Mouse (Mus musculus) kidney, postnatal 25 days (tissue): ENCODE measurements at regions not wholly inside any gene's neighbourhood (a gene's known extent, or its start where the extent isn't known, plus 50 kb on each side); places are given as distances from the start of the nearest gene placed in this dataset.
"Not testable (repeated sequence)": the region's sequence is repeated elsewhere in the genome, so short reads cannot be mapped to it uniquely, and the experiment has no call there.

Experiments
- DNase-seq, 2 experiments: peaks; one replicate each; pipeline ENCODE4 v3.0.0; 2021; ENCODE audit warnings: mixed read lengths in 2 of 2

DNA sequence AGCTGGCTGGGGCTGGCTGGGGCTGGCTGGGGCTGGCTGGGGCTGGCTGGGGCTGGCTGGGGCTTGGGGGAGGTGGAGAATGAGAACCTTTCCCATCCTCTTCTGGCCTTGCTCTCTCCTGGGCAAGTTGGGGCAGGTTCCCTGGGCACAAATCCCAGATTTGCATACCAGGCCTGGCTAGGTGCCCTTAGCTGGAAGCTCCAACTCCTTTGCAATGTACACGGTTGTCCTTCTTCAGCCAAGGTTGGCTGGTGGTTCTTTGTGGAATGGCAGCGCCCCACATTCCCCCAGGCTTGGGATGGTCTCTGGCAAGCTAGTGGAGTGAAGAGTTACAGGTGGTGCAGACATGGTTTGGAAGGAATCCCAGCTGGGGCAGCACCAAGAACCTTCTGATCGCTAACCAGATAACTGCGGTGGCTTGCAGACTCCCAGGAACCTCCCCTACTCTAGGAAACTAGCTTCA is 217.5 kb downstream of the Pten start:
- peak; percentile 40 to 68 for DNase-seq

DNA sequence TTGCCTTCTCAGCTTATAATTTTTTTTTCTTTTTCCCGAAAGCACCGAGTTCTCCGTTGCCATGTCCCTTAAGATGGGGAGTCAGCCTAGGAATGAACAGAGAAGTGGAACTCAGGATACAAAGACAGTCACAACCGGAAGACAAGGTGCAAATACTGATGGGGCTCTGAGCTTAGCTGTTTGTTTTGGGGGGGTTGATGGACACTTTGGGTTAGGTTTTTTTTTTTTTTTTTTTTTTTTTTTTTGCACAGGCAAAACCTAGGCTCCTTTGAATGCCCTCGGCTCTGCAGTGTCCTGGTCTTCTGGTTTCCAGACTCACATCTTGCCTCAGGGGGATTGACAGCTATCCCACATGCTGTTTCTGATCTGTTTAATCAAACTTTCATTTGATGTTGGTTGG is 218.0 kb downstream of the Pten start:
- no peak for DNase-seq

DNA sequence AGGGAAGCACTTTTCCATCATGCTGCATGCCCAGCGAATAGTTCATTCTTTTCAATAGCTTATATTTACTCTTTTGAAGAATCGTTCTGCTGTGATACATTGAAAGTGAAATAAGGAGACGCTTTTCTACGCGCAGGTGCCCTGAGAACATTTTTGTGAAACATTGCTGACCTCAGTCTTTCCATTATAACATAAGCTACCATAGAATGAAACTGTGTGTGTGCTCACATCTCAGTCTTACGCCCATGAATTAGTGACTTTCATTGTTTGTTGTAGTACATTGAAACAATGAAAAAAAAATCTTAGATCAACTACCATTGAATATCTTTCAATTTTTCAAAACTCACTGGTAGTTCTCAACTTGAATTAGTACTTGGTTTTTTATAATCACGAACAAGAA is 219.2 kb downstream of the Pten start:
- no peak for DNase-seq

DNA sequence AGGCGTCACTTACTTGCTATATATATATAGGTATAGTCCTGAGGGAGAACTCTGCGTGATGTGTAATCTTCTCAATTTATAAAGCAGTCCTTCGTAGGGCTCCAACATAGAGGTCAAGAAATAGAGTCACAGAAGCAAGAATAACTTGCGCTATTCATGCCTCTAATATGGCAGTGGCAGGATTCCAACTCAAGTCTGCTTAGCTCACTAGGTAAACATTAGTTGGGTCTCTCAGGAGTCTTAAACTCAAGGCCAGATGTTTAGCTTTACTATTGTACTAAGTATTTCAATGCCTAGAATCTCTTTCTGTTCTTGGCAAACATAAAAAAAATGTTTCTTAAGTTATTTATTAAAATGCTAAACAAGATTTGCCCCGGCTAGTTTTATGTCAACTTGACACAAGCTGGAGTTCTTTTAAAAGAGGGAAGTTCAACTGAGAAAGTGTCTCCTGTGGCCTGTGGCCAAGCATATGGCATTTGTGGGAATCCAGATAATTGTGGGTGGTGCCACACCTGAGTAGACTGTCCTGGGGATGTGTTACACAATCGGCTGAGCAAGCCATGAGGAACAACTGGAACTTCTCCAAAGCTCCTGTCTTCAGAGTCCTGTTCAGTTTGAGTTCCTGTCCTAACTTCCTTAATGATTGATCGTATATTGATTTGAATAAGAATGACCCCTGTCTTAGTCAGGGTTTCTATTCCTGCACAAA is 220.9 kb downstream of the Pten start:
- DNase-seq: peak in 1 of 2 experiments; percentile 36

DNA sequence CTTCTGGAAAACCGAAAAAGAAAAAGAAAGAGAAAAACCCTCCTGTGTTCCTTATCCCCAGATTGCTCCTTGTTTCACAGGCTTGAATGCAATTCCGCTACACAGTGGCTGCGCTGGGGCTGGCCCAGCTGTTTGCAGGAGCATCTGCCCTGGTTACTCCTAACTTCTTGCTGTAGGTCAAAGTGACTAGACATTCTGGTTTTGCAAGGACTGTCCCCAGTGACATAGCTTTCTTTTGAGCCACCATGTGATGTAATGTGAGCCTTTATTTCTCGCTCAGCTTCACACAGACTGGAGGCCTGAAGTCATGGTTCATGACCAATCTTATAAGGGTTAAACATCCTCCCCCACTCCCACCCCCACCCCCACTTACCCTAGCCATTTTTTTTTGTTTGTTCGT is 222.8 kb downstream of the Pten start:
- DNase-seq: no peak

DNA sequence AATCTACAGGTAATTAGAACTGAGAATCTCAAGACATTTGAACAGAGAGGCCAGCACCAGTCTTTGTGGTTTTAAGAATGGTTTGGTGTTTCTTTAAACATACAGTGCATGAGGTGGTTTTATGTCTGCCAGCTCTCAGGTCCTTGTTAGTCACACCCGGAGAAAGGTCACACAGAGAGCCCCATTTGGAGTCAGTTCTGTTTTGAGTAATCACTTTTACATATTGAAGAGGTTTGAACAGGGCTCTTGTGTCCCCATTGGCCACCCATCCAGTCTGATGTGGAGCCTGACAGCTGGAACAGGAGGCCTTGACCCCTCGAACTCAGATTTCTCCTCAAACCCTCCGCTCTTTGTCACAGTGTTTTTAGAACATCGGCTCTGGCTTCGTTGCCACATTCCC is 231.4 kb downstream of the Pten start:
- no peak for DNase-seq

DNA sequence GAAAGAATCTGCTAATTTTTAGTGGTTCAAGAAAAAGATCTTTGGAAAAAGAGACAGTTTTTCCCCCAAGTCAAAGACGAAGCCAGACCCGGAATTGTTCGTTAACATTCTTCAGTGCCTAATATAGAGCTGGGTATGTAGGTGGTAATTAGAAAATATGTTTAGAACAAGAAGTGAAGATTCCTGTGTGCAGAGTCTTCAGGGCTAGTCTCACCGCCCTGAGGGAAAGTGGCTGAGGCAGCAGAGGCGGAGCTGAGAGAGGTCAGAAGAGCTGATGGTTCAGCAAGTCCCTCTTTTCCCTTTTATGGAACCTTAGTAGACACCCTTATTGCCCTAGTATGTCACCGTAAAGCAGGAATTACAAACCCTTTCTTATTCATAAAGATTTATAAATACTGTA is 232.0 kb downstream of the Pten start:
- no peak for DNase-seq

DNA sequence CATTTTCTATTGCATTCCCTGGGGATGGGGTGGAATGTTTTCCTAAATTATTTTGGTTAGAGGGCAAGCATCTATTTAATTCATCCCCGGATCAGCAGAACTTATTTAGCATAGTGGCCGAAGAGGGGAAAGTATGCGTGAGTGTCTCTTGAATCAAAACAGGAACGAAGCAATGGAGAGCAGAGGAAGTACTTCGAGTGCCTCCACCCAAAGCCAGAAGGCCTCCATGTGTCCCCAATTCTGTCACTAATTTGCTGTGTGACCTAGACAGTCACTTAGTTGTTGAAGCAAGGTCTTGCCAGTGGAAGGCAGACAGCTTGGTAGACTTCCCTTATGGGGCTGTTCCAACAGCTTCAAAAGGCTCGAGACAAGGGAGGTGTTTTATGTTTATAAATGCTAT is 233.3 kb downstream of the Pten start:
- no peak for DNase-seq

DNA sequence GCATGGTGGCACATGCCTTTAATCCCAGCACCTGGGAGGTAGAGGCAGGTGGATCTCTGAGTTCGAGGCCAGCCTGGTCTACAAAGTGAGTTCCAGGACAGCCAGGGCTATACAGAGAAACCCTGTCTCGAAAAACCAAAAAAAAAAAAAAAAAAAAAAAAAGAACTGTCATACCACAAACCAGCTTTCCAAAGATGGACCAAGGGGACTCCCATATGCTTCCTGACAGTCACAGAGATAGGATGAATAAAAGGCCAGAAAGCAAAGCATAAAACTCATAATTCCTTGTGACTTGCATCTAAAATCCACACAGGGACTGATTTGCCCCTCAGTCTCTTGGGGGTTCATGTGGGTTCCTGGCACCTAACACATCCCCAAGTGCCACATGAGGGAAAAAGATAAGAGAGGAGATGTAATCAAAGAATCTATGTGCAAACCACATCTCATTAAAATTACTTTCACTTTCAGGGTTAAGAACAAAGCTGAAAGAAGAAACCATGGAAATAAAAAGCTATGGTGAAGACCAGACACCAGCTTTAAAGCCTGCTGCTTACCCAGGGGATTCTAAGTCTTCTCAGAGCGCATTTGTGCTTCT is 241.4 kb downstream of the Pten start:
- DNase-seq: no peak

DNA sequence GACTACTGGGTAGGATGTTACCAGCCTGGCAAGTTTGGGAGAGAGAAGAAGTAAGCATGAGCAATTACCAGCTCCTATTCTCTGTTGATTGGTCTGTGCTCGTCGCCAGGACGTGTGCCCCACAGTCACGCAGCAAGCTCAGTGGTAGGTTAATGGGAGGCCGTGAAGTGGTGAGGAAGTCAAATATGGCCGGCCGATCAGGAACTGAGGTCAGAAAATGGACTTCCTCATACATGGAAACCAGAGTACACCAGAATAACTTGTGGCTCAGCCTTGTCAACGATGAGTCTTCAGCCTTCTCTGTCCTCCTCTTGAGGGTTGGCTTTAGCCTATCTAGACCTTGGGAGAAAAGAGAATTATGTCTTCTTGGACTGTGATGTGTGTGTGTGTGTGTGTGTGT is 250.3 kb downstream of the Pten start:
- DNase-seq: no peak

DNA sequence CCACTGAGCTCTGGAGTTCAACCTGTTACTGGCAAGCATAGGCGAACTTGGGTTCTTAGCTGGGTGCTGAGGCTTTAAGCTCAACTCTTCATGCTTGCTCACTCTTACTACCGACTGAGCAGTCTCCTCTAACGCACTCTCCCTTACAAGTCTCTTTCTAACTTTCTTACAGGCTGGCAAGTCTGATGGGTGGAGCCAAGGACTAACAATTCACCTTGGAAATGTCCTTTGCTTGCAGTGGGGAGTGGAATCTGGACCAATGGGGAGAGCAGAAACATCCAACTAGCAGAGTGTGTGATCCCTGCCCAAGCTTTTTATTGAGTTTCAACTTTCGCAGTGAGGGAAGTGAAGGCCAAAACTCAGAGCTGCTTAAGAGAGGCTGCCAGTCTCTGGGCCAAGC is 250.8 kb downstream of the Pten start:
- DNase-seq: no peak

DNA sequence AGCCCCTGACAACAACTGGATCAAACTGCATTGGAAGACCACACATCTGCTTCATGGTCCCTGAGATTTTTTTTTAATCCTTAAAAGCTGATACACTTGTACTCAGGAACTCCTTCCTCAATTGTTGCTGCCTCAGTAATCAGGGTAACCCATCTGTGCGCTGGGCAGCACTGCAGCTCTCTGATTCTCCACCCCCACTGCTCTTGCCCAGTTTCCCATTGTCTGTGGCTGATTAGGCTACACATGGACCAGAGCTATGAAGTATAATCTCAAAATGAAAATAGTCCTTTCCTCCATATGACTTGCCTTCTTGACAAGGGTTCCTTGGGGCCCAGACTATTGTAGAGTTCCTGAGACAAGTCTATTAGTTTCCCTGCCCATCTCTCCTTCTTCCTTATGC is 251.5 kb downstream of the Pten start:
- DNase-seq: no peak

DNA sequence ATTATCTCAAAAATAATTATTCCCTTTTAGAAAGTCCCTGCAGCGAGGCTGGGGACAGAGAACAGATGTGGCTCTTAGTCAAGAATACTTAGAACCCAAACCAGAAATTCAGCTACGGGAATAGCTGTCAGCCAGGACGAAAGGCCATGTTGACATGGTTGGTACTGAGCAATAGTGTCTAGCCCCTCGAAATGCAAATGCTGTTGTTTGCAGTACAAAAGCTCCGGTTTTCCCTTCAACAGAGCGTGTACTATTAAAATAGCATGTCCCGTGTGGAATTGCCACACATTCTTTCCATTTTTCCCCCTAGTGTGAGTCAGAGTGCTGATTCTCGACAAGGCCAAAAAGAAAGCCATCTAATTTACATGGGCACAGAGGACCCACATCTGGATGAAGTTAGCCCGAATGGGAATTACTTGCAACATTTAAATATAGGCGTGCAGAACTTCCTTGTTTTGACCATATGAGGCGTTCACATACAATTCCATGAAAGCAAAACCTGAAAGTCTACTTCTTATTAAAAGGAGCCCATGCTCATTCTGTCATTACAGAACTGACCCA is 253.7 kb downstream of the Pten start:
- DNase-seq: no peak

DNA sequence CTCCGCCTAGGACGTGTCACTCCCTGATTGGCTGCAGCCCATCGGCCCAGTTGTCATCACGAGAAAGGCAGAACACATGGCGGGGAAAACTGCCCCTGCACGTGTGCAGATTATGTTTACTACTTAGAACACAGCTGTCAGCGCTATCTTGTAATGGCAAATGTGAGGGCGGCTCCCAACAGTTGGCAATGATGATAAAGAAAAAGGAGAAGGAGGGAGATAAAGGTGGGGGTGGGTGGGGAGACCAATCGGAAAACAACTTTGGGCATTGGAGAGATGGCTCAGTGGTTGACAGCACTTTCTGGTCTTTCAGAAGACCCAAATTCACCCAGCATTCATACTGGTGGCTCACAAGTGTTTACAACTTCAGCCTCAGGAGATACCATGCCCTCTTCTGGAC is 257.6 kb downstream of the Pten start:
- DNase-seq: not testable (repeated sequence)

DNA sequence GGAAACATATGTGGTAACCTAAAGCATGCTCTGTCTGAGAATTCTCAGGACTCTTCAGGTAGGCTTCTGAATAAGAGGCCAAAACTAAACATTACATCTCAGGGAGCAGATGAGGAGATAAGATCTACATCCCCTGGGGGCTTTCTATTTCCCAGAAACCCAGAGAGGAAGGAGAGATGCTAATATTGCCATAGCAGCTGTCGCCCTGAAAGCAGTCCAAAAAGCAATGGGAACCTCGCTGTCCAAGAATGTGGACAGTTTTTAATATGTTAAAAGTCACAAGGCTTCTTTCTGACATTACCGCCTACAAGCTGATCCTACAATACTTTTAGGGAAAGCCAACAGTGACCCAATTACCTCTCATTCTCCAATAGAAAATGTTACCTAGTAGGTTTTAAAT is 263.9 kb downstream of the Pten start:
- no peak for DNase-seq

DNA sequence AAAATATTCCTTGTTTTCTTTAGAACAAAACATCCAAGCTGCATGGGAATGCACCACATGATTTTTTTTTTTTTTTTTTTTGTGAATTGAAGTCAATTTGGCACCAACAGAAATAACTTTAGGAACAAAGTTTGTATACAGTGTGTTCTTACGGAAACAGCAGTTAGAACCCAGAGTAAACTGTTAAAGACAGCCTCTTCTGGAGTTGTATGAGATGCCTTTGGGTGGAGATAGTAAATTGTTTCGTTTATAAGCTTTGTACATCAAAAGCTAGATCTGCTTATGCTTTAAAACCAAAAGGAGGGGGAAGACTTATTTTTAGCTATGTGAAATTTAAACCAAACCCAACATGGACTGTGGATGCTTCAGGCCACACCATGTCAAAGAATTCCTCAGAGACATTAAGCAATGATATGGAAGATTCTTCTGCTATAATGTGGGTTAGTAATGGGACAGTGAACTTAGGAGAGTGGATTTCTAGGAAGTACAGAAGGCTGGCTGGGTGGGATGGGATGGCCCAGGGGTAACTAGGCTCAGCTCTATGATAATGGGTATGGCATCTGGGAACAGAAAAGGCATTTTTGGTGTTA is 265.6 kb downstream of the Pten start:
- DNase-seq: no peak

DNA sequence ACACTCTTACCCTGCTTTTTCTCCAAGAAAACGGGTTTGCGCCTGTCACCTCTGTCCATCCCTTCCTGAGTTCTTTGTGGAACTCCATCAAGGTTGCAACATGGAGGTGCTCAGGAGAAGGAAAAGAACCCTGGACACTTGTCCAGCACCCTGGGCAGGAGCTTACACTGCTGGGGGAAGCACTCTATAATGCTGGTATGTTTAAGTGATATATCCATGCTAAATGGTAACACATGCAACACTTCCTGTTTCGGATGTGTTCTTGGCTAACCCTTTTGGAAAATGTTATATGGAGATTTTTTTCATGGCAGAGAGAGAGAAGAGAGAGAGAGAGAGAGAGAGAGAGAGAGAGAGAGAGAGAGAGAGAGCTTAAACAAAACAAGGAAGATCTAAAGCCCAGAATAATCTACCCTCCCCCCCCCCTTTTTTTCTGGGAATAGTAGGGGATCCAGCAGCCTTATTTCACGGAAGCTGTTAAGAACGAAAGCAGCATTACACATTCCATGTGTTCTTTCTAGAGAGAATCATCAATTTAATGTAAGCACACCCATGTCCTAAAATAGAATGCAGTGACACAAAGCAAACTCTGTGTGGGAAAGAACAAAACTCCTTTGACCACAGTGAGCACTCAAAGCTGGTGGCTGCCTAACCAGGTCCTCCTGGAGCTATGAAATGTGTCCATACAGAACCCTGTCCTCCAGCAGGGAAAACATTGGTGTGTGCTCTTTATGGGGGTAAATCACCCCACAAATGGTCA is 272.6 kb downstream of the Pten start:
- no peak for DNase-seq

DNA sequence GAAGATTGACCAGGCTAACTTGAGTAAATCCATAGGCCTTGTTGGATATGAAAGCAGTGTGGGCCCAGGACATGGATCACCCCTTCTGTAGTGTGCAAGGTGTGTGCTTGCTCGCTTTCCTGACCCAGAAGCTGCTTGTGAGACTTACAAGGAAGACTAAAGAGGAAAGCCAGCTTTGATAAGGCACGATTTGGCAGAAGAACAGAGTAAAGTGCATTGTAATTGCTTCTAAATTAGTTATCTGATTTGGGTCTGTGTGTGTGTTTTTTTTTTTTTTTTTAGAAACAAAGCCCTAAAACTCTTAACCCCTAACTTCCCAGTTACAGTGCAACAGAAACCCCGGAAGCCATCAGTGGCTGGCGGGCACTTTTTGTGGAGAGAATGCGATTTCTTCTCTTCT is 283.2 kb downstream of the Pten start:
- DNase-seq: no peak

DNA sequence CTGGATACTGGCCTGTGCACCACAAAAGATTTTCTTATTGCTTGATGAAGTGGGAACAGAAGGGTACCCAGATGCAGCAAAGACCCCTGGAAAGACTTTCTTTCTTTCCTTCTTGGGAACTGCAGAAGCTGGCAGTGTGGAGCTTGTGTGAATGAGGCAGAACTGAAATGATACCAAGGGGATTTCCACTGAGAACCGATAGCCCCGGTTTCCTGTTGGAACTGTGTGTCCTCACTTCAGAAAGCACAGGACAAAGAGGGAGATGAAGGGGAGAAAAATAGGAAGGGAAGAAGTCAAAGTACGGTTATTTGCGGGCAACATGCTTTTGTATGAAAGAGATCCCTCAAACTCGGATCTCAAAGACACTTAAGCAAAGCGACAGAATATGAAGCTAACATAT is 283.7 kb downstream of the Pten start:
- no peak for DNase-seq

DNA sequence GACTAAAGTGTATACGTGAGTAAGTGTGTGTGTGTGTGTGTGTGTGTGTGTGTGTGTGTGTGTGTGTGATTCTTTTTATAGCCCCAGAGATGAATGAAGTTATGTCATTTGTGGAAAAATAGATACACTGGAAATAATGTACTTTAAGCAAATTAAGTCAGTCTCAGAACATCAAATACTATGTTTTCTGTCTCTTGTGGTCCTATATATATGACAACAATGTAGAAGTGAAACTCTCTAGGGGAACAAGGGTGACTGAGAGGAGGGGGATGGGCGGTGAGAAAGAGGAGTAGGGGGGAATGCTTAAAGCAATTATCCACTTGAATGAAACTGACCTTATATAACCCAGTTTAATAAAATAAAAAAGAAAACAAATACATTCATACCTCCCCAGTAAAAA is 285.5 kb downstream of the Pten start:
- DNase-seq: no peak

DNA sequence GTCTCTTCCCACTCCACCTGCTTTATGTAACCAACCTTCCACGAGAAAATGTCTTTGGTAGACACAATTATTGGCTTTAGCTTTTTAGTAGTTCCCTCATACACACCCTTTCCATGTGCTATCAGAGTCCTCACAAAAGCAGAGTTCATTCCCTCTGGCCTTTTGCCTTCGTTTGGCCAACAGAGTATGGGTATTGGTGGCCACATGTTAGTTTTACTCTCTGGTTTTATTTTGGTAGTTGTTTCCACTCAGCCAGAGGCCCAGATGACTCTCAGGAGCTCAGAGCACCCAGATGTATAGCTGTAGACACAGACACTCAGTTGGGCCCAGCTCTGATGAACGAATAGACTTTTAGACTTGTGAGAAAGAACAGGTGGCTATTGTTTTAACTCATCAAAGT is 286.4 kb downstream of the Pten start:
- no peak for DNase-seq

DNA sequence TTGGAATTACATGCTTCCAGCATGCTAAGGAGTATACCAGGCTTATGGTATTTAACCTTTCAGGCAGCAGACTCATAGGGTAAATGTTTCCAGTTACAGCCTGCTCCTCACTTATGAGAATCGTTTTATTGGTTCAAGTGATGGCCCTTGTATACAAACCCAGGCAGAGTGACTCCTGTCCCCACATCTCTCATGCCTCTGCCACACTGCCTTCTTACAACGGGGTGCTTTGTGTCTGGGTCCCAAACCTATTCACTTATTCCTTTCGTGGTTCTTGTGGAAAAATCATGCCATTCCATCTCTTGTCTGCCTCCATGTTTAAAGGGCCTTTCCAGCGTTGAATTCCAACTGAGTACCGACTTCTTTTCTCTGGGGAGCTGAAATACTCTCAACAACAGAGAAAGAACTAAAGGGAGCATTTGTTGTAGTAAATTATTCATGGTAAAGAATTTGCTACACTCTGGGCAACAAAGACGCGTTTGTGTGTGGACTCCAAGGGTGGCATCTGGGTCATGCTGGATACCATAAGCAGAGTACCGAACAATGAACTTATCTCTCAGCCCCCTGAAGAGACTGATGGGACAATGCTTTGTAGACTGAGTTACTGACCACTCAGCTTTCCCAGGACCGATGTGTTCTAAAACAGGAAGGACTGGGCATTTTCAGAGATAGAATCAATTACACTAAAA is 291.6 kb downstream of the Pten start:
- no peak for DNase-seq
